7 mouse cellular contexts compared by ENCODE assay signal in genomic region chr4:98922643-98923567, GRCm38 (mm10). TPM values are rescaled to one million over a fixed set of nuclear protein-coding genes. Genes with fewer than 3 reads are reported as not detected.
DNase-seq lines count a peak whose midpoint lies in the region; ATAC-seq lines count a peak whose summit lies in the region.

No protein-coding gene starts in this region.

- ATAC-seq in intestine, embryonic 15.5 days = peak; percentile 94

- H3K27me3 ChIP-seq in intestine, embryonic 15.5 days (replicated peaks) = no peaks in the 10 kb centered on the region
- H3K27me3 ChIP-seq in midbrain, embryonic 10.5 days (ENCODE audit: low read depth, poor library complexity, severe bottlenecking) = no peaks in the 10 kb centered on the region

- H3K9ac ChIP-seq in intestine, embryonic 15.5 days = peak overlapping the region; percentile 83

- H3K4me2 ChIP-seq in intestine, embryonic 15.5 days (replicated peaks) = peak overlapping the region; percentile 77

- under 1% methylated on average over 53 of the region's 53 CpGs for WGBS in intestine, embryonic 15.5 days
- WGBS in midbrain, embryonic 10.5 days = under 1% methylated on average over 53 of the region's 53 CpGs

- intact Hi-C loops in gastrocnemius, postnatal 36 days (cut with DNase I) = no loop called here
- intact Hi-C loops in left cerebral cortex, postnatal 25 days (cut with DNase I) = loop anchor here (1.0 to 5.0 kb wide), 2 partner anchors 199 to 271 kb away; partner anchors contain the start of gene Dock7

- no peaks in the 10 kb centered on the region for H3K36me3 ChIP-seq in intestine, embryonic 15.5 days
- H3K36me3 ChIP-seq in midbrain, embryonic 10.5 days = peaks cover 7% of the 10 kb centered on the region

- H3K4me3 ChIP-seq in intestine, embryonic 15.5 days (replicated peaks) = peak overlapping the region; percentile 99
- H3K4me3 ChIP-seq in midbrain, embryonic 10.5 days = peak overlapping the region; percentile 97

- peak overlapping the region; percentile 99 for H3K27ac ChIP-seq in intestine, embryonic 15.5 days
- peak overlapping the region; percentile 99 for H3K27ac ChIP-seq in midbrain, embryonic 10.5 days (replicated peaks)

- H3K9me3 ChIP-seq in intestine, embryonic 15.5 days = no peaks in the 10 kb centered on the region
- H3K9me3 ChIP-seq in midbrain, embryonic 10.5 days (replicated peaks) = no peaks in the 10 kb centered on the region

- peak; percentile 98 for DNase-seq in adrenal gland, adult 2 months
- DNase-seq in embryo, embryonic 11.5 days (ENCODE audit: low read depth, low spot score) = peak; percentile 97
- DNase-seq in gastrocnemius, postnatal 36 days = peak; percentile 89 to 96
- DNase-seq in left cerebral cortex, postnatal 25 days (ENCODE audit: low spot score in 2 of 2) = peak; percentile 97 to 100
- peak; percentile 98 for DNase-seq in midbrain, embryonic 10.5 days (ENCODE audit: low spot score)
- DNase-seq in right cerebral cortex, postnatal 4 days = peak; percentile 89

- H3K4me1 ChIP-seq in intestine, embryonic 15.5 days (replicated peaks) = peaks cover 3% of the 10 kb centered on the region; the same call in 1 of the 2 replicates
- peaks cover 25% of the 10 kb centered on the region for H3K4me1 ChIP-seq in midbrain, embryonic 10.5 days

RNA-seq across cellular contexts. Expression of gene Usp1, which starts 0.7 kb away (rescaled TPM):
- total RNA-seq in adrenal gland, adult 2 months (2021) = 10 to 100 TPM; 29.0 to 29.1 TPM
- 220 and 234 TPM in 2 replicates for polyA plus RNA-seq in adrenal gland, adult 2 months (2012; rRNA removed)
- 1 to 10 TPM; 8.2 to 9.1 TPM for total RNA-seq in gastrocnemius, postnatal 36 days (2021)
- 90.1 and 107 TPM in 2 replicates for polyA plus RNA-seq in intestine, embryonic 15.5 days (2015; fragmentation: Nextera tagmentation; extraction: Ambion mirVana)
- 10 to 100 TPM; 20.1 to 21.4 TPM for total RNA-seq in left cerebral cortex, postnatal 25 days (2021)
- 103 and 116 TPM in 2 replicates for polyA plus RNA-seq in midbrain, embryonic 10.5 days (2016; fragmentation: Nextera tagmentation; extraction: Ambion mirVana)

Comparison
In these comparisons a context has a peak if more than half of its experiments do, and no peak if none do; other contexts are left out.
1. Peak in every context shown above with its lines: DNase-seq, ATAC-seq, H3K4me3 ChIP-seq and H3K27ac ChIP-seq.